Mouse (Mus musculus) forebrain, embryonic 15.5 days (tissue): ENCODE measurements around the gene Slco3a1. TPM values are rescaled to one million over a fixed set of nuclear protein-coding genes. Genes with fewer than 3 reads are reported as not detected.
A peak's percentile ranks its signal among the peaks of the same experiment; 100 is the strongest.
"Not testable (repeated sequence)": the region's sequence is repeated elsewhere in the genome, so short reads cannot be mapped to it uniquely, and the experiment has no call there.

ENCODE experiments used
- ATAC-seq: fragments of 200-750 bp; cut with Nextera tagmentation; replicated peaks from 2 replicates; pipeline ENCODE4 v1.8.0; 2017; ENCODE audit warnings: mild to moderate bottlenecking, moderate TSS enrichment, moderate library complexity
- H3K27ac ChIP-seq: fragments of 300-500 bp; sonication (generic); replicated peaks from 2 replicates; pipeline ENCODE4 v1.5.1; 2015; ENCODE audit warnings: mild to moderate bottlenecking, inconsistent platforms
- H3K27me3 ChIP-seq: fragments of 300-500 bp; sonication (generic); 2 replicates; pipeline ENCODE4 v1.6.1; 2015; ENCODE audit warnings: inconsistent platforms
- H3K36me3 ChIP-seq: fragments of 300-500 bp; sonication (generic); 2 replicates; pipeline ENCODE4 v1.6.1; 2015; ENCODE audit warnings: mild to moderate bottlenecking, inconsistent platforms
- H3K4me1 ChIP-seq: fragments of 300-500 bp; sonication (generic); 2 replicates; pipeline ENCODE4 v1.6.1; 2015; ENCODE audit warnings: inconsistent platforms
- H3K4me2 ChIP-seq: fragments of 300-500 bp; sonication (generic); replicated peaks from 2 replicates; pipeline ENCODE4 v1.6.1; 2015; ENCODE audit warnings: mild to moderate bottlenecking, inconsistent platforms
- H3K4me3 ChIP-seq: fragments of 300-500 bp; sonication (generic); 2 replicates; pipeline ENCODE4 v1.5.1; 2015; ENCODE audit warnings: mild to moderate bottlenecking, inconsistent platforms
- H3K9ac ChIP-seq: fragments of 300-500 bp; sonication (generic); replicated peaks from 2 replicates; pipeline ENCODE4 v1.6.1; 2015; ENCODE audit warnings: mild to moderate bottlenecking, inconsistent platforms
- H3K9me3 ChIP-seq: fragments of 300-500 bp; sonication (generic); 2 replicates; pipeline ENCODE4 v1.6.1; 2016; ENCODE audit warnings: inconsistent platforms
- WGBS: fragments of 180-500 bp; shearing (Covaris S2); methylation state at CpG from one replicate; pipeline ENCODE4 v1.1.7; 2015; ENCODE audit warnings: mixed read lengths; 5-methylcytosine and 5-hydroxymethylcytosine counted together
- polyA plus RNA-seq: library from polyadenylated mRNA; unstranded; fragments of >200 nt; fragmentation: Nextera tagmentation; extraction: Ambion mirVana; gene quantifications from 2 replicates; pipeline ENCODE4 v1.2.1, GENCODE M21; 2015

The Slco3a1 gene
- polyA plus RNA-seq, 1 experiment from 2014 or later: 21.1 TPM

- Histone ChIP-seq H3K4me2 (no peak overlapping the region), H3K9me3 (no peaks in the 10 kb centered on the region), H3K4me3 (no peak overlapping the region), H3K27me3 (no peaks in the 10 kb centered on the region), H3K27ac (no peak overlapping the region), H3K4me1 (peaks cover 31% of the 10 kb centered on the region), H3K36me3 (no peaks in the 10 kb centered on the region), H3K9ac (no peak overlapping the region)
- 54% methylated on average over 13 of the region's 13 CpGs for WGBS
- peak; percentile 36; the same call in 1 of the 2 replicates for ATAC-seq
Measured at GRCm38 (mm10) chr7:74422002-74422401, 132.6 kb downstream of the Slco3a1 start.

DNA sequence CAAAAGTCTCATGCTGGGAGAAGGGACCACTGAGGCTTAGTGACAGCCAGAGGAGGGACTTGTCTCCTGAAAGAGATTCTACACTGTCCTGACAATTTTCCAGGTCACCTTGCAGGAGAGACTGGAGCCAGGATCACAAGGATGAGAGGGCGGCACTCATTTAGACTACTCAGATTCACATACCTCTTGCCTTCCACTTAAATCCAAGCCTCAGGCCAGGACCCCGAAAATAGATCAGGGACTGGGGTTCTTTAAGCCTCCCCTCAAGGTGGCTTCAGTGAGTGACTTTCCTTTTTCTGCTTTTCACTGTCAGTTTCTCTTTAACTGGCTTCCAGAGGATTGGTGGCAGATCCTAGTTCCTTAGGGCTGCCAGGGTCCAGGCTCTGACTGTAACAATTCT is 133.0 kb downstream of the Slco3a1 start:
- H3K27me3 ChIP-seq: no peaks in the 10 kb centered on the region
- H3K27ac ChIP-seq: no peak overlapping the region
- H3K9ac ChIP-seq: no peak overlapping the region
- H3K36me3 ChIP-seq: no peaks in the 10 kb centered on the region
- ATAC-seq: no peak
- peaks cover 31% of the 10 kb centered on the region for H3K4me1 ChIP-seq
- no peak overlapping the region for H3K4me3 ChIP-seq
- no peak overlapping the region for H3K4me2 ChIP-seq
- no peaks in the 10 kb centered on the region for H3K9me3 ChIP-seq
- 59% methylated on average over 2 of the region's 2 CpGs for WGBS

DNA sequence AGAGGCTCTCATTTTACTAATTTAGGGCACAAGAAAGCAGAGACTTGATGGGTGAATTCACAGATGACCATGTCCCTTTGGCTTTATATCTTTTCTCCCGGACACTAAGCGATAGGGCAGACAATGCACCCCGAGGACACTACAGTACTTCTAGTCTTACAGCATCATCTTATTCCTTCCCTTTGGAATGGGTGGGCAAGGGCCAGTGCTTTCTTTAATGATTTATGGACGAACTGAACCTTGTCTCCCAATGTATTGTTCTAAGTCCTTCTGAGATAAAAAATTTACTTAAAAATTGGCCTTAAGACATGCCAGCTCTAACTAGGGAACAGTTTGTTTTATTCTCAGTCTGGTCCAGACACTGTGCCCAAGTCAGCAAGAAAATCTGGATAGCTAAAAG is 134.9 kb downstream of the Slco3a1 start:
- no peaks in the 10 kb centered on the region for H3K36me3 ChIP-seq
- no peak overlapping the region for H3K4me3 ChIP-seq
- no peak overlapping the region for H3K9ac ChIP-seq
- H3K27me3 ChIP-seq: no peaks in the 10 kb centered on the region
- no peaks in the 10 kb centered on the region for H3K9me3 ChIP-seq
- no peak overlapping the region for H3K27ac ChIP-seq
- ATAC-seq: no peak
- H3K4me1 ChIP-seq: peaks cover 39% of the 10 kb centered on the region
- WGBS: 87% methylated on average over 4 of the region's 4 CpGs
- H3K4me2 ChIP-seq: no peak overlapping the region

DNA sequence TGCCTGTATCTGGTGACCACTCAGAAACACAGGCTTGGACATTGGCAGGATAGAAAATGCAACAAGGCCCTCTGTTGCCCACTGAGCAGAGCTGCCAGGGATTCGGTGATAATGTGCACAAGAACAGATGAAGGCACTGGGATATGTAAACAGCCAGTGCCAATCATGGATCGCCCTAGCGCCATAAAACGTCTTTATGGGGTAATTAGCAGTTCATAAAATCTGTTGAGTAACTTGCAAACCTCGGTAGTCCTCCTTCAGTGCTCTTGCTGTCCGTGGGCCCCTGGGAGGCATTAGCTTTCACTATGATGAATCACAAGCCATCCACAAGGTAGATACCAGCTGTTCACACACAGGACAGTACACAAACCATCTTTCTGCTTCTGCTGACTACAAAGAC is 137.6 kb downstream of the Slco3a1 start:
- ATAC-seq: no peak
- 72% methylated on average over 6 of the region's 6 CpGs for WGBS
- Histone ChIP-seq H3K27ac (no peak overlapping the region), H3K36me3 (no peaks in the 10 kb centered on the region), H3K4me2 (no peak overlapping the region), H3K4me3 (no peak overlapping the region), H3K9me3 (no peaks in the 10 kb centered on the region), H3K9ac (no peak overlapping the region), H3K4me1 (peaks cover 23% of the 10 kb centered on the region), H3K27me3 (no peaks in the 10 kb centered on the region)

DNA sequence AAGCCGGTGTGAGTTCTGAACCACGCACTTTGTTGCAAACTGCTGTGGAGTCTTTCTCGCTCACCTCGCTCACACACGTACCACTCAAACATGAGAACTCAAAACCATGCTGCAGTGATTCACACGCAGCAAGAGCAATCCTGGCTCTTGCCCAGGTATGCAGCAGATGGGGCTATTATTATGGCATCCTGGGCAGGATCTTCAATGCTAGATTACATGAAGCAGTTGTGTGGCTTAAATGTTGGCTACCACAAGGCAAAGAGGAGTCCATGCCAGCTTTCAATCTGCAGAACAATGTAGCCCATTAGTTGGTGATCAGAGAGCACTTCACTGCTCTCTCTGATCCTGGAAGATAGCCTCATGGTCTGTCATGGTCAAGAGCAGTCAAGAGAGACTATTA is 139.3 kb downstream of the Slco3a1 start:
- no peak overlapping the region for H3K4me3 ChIP-seq
- no peaks in the 10 kb centered on the region for H3K27me3 ChIP-seq
- no peaks in the 10 kb centered on the region for H3K36me3 ChIP-seq
- ATAC-seq: no peak
- H3K4me1 ChIP-seq: peaks cover 17% of the 10 kb centered on the region
- H3K9me3 ChIP-seq: no peaks in the 10 kb centered on the region
- 81% methylated on average over 6 of the region's 6 CpGs for WGBS
- H3K27ac ChIP-seq: no peak overlapping the region
- no peak overlapping the region for H3K9ac ChIP-seq
- H3K4me2 ChIP-seq: no peak overlapping the region

GRCm38 (mm10) chr7:74413738-74414716 is 140.6 kb downstream of the Slco3a1 start:
- ATAC-seq: peak; percentile 71

DNA sequence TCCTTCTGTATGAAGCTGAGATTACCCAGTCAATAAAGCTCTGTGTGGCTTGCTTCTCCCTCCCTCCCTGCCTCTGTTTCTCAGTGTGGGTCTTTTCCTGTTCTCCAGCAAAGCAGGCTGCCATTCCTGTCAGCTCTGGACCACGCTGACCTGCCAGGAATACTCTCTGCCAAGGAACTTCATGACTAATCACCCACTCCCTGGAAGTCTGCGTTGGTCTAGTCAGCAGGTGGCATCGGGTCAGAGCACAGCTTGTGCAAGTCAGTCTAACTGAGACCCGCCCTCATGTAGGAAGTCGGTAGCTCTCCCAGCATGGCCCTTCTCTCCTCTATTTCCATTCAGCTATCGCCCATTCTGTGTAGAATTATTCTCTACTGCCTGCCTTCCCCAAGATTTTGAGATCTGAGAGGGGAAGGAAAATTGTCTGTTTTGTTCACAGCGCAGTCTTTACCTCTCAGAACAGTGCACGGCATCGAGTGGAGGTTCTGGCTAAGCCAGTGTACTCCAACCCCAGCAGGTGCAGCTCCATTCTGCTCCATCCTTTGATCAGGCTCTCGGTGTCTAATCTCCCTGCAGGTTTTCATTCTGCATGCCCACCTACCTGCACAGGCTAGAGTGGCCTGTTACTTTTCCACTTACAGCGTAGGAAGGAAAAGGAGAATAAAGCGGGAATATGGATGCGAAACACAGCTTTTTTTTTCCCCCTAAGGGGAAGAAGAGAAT is 145.8 kb downstream of the Slco3a1 start:
- H3K27me3 ChIP-seq: no peaks in the 10 kb centered on the region
- no peaks in the 10 kb centered on the region for H3K9me3 ChIP-seq
- 0 out of 2 replicates have a peak overlapping the region, but pooled peaks have one; percentile 23 for H3K27ac ChIP-seq
- H3K4me1 ChIP-seq: peaks cover 10% of the 10 kb centered on the region
- no peak overlapping the region for H3K4me3 ChIP-seq
- no peak overlapping the region for H3K9ac ChIP-seq
- H3K36me3 ChIP-seq: no peaks in the 10 kb centered on the region
- ATAC-seq: 0 out of 2 replicates have a peak, but pooled peaks have one; percentile 39
- WGBS: 49% methylated on average over 13 of the region's 13 CpGs
- H3K4me2 ChIP-seq: no peak overlapping the region

More at GRCm38 (mm10) chr7:74413738-74414716, 140.6 kb downstream of the Slco3a1 start:
- H3K4me1 ChIP-seq: peaks cover 17% of the 10 kb centered on the region
- no peak overlapping the region for H3K9ac ChIP-seq
- H3K36me3 ChIP-seq: no peaks in the 10 kb centered on the region
- H3K9me3 ChIP-seq: no peaks in the 10 kb centered on the region
- no peak overlapping the region for H3K4me3 ChIP-seq
- no peak overlapping the region for H3K4me2 ChIP-seq
- 27% methylated on average over 9 of the region's 9 CpGs for WGBS
- H3K27me3 ChIP-seq: no peaks in the 10 kb centered on the region
- 0 out of 2 replicates have a peak overlapping the region, but pooled peaks have one; percentile 34 for H3K27ac ChIP-seq

- not testable (repeated sequence) for H3K27me3 ChIP-seq, H3K4me1 ChIP-seq, H3K4me3 ChIP-seq, H3K9ac ChIP-seq, H3K27ac ChIP-seq, H3K9me3 ChIP-seq, ATAC-seq, H3K4me2 ChIP-seq, H3K36me3 ChIP-seq
Measured at GRCm38 (mm10) chr7:74407851-74408250, 146.7 kb downstream of the Slco3a1 start.

DNA sequence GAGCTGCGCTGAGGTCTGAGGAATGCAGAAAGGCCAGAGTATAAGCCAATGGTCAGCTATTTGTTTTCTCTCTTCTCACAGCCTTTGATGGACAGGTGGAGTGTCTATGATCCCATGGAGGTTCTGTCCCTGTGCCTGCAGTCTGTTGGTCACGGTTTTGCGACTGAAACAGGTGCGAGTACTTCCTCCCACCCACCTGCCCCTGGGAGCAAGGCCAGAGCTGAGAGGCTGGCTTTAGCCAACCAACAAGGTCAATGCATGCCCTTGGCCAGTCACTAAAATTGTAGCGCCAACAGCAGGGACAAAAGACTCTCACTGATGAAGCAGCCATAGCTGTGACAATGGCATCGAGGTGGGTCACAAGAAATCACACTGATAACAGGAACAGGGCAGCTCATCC is 154.9 kb downstream of the Slco3a1 start:
- H3K27ac ChIP-seq: no peak overlapping the region
- no peak overlapping the region for H3K9ac ChIP-seq
- no peaks in the 10 kb centered on the region for H3K9me3 ChIP-seq
- H3K36me3 ChIP-seq: no peaks in the 10 kb centered on the region
- H3K4me1 ChIP-seq: no peaks in the 10 kb centered on the region
- no peak for ATAC-seq
- no peaks in the 10 kb centered on the region for H3K27me3 ChIP-seq
- H3K4me2 ChIP-seq: no peak overlapping the region
- WGBS: 95% methylated on average over 6 of the region's 6 CpGs
- H3K4me3 ChIP-seq: no peak overlapping the region

DNA sequence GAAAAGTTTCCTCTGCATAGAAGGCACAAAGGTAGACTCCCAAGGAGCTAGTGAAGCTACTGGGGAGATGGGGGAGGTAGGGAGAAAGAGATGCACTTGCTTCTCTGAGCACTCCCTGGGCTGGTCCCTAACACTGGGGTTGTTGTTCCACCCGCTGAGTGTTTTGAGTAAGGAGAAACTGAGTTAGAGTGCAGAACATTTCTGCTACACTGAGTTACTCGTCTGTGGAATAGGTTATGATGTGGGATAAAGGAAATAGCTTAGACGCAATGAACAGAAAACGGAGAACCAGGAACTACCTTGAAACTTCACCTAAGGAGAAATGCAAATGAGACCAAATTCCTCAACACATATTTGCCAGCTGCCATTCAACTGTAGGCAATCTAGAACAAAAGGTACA is 155.4 kb downstream of the Slco3a1 start:
- no peak for ATAC-seq
- H3K27ac ChIP-seq: no peak overlapping the region
- H3K36me3 ChIP-seq: no peaks in the 10 kb centered on the region
- 96% methylated on average over 4 of the region's 4 CpGs for WGBS
- H3K4me1 ChIP-seq: no peaks in the 10 kb centered on the region
- H3K9me3 ChIP-seq: no peaks in the 10 kb centered on the region
- no peaks in the 10 kb centered on the region for H3K27me3 ChIP-seq
- H3K4me3 ChIP-seq: no peak overlapping the region
- no peak overlapping the region for H3K9ac ChIP-seq
- no peak overlapping the region for H3K4me2 ChIP-seq

DNA sequence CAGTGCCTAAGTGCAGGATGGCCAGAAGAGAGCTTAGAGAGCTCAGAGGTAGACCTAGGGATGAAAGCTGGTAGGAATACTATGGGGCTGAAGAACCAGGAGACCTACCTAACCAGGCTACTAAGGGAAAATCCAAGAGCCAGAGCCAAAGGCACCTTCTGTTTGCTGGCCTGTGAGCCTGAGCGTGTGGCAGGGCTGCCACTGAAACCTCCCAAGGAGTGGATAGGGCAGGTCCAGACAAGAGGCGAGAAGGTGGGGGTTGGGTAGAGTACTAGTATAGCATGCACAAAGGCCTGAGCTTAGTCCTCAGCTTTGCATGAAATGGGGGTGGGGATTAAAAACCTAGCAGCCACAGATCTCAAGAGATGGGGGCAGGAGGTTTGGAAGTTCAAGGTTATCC is 156.3 kb downstream of the Slco3a1 start:
- Histone ChIP-seq H3K4me3 (no peak overlapping the region), H3K27me3 (no peaks in the 10 kb centered on the region), H3K36me3 (no peaks in the 10 kb centered on the region), H3K9ac (no peak overlapping the region), H3K9me3 (no peaks in the 10 kb centered on the region), H3K27ac (no peak overlapping the region), H3K4me1 (no peaks in the 10 kb centered on the region), H3K4me2 (no peak overlapping the region)
- WGBS: 72% methylated on average over 2 of the region's 2 CpGs
- no peak for ATAC-seq

DNA sequence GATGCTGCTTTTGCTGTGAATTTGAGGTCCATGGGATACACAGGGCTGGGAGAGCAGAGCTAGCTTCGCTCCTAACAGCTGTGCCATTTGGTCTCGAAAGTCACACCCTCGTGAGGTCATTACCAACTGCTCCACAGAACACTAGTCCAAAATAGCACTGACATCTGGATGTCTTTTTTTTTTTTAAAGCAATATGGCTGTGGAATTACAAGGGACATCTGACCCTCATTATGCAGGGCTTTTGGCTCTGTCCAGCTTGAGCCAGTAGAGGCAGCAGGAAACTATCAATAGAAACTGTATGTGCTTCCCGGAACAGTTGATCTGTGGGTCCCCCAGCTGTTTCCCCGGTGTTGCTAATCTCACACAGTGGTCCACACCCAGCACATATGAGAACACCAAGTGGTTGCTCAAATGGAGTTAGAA is 163.1 kb downstream of the Slco3a1 start:
- Histone ChIP-seq H3K4me3 (no peak overlapping the region), H3K36me3 (no peaks in the 10 kb centered on the region), H3K27me3 (no peaks in the 10 kb centered on the region), H3K4me2 (no peak overlapping the region), H3K9ac (no peak overlapping the region), H3K9me3 (no peaks in the 10 kb centered on the region), H3K4me1 (peaks cover 3% of the 10 kb centered on the region), H3K27ac (no peak overlapping the region)
- 79% methylated on average over 5 of the region's 5 CpGs for WGBS
- ATAC-seq: no peak
